Mouse (Mus musculus) megakaryocyte, embryonic 14.5 days (primary cell): Measurements from ENCODE around the gene Tbx3. TPM values are rescaled to one million over a fixed set of nuclear protein-coding genes. Genes with fewer than 3 reads are reported as not detected.

Source experiments
- H3K27me3 ChIP-seq: replicated peaks from 2 replicates; pipeline ENCODE3; 2012; ENCODE audit warnings: inconsistent platforms
- H3K36me3 ChIP-seq: replicated peaks from 2 replicates; pipeline ENCODE3; 2012; ENCODE audit warnings: low read length, inconsistent platforms, mixed read lengths
- H3K4me1 ChIP-seq: 2 replicates; pipeline ENCODE4 v1.6.1; 2012; ENCODE audit warnings: inconsistent platforms
- H3K4me3 ChIP-seq: replicated peaks from 2 replicates; pipeline ENCODE3; 2012; ENCODE audit warnings: moderate library complexity, mild to moderate bottlenecking, inconsistent platforms
- H3K9me3 ChIP-seq: 2 replicates; pipeline ENCODE4 v1.6.1; 2012; ENCODE audit warnings: inconsistent platforms
- FLI1 ChIP-seq: IDR thresholded peaks from 2 replicates; pipeline ENCODE4 v1.6.1; 2012; ENCODE audit warnings: low read length, inconsistent platforms, mixed read lengths
- GATA1 ChIP-seq: IDR thresholded peaks from 3 replicates; pipeline ENCODE4 v1.6.1; 2012; ENCODE audit warnings: mixed read lengths, low read length, inconsistent platforms, borderline replicate concordance
- polyA plus RNA-seq: library from polyadenylated mRNA; stranded (reverse); fragments of >175 nt; gene quantifications from 2 replicates; pipeline ENCODE4 v1.2.3, GENCODE M21; 2012; ENCODE audit warnings: low replicate concordance; ENCODE audit not compliant: insufficient read depth

Gene Tbx3
- polyA plus RNA-seq, 1 experiment: not detected

GRCm38 (mm10) chr5:119660526-119661410 is 9.7 kb upstream of the Tbx3 start:
- Histone ChIP-seq H3K4me1 (no peaks in the 10 kb centered on the region), H3K27me3 (peaks cover 96% of the 10 kb centered on the region), H3K36me3 (no peaks in the 10 kb centered on the region), H3K9me3 (no peaks in the 10 kb centered on the region; the same call in 1 of the 2 replicates), H3K4me3 (no peak overlapping the region)
- TF ChIP-seq FLI1 (no peak), GATA1 (no peak)

GRCm38 (mm10) chr5:119661474-119661873 is 9.0 kb upstream of the Tbx3 start:
- H3K36me3 ChIP-seq: no peaks in the 10 kb centered on the region
- peaks cover 96% of the 10 kb centered on the region for H3K27me3 ChIP-seq
- H3K4me3 ChIP-seq: no peak overlapping the region
- no peaks in the 10 kb centered on the region for H3K4me1 ChIP-seq
- no peaks in the 10 kb centered on the region; the same call in 1 of the 2 replicates for H3K9me3 ChIP-seq
- TF ChIP-seq FLI1 (no peak), GATA1 (no peak)

GRCm38 (mm10) chr5:119662326-119662725 is 8.1 kb upstream of the Tbx3 start:
- Histone ChIP-seq H3K27me3 (peaks cover 96% of the 10 kb centered on the region), H3K4me1 (no peaks in the 10 kb centered on the region), H3K4me3 (no peak overlapping the region), H3K9me3 (no peaks in the 10 kb centered on the region; the same call in 1 of the 2 replicates), H3K36me3 (no peaks in the 10 kb centered on the region)
- TF ChIP-seq FLI1: no peak
- no peak for TF ChIP-seq GATA1

GRCm38 (mm10) chr5:119662731-119663130 is 7.7 kb upstream of the Tbx3 start:
- Histone ChIP-seq H3K4me3 (no peak overlapping the region), H3K36me3 (no peaks in the 10 kb centered on the region), H3K4me1 (no peaks in the 10 kb centered on the region), H3K9me3 (no peaks in the 10 kb centered on the region; the same call in 1 of the 2 replicates), H3K27me3 (peaks cover 96% of the 10 kb centered on the region)
- no peak for TF ChIP-seq GATA1
- no peak for TF ChIP-seq FLI1

- no peaks in the 10 kb centered on the region; the same call in 1 of the 2 replicates for H3K9me3 ChIP-seq
- H3K4me1 ChIP-seq: no peaks in the 10 kb centered on the region
- H3K27me3 ChIP-seq: peaks cover 96% of the 10 kb centered on the region
- no peak overlapping the region for H3K4me3 ChIP-seq
- TF ChIP-seq GATA1: no peak
- no peak for TF ChIP-seq FLI1
- H3K36me3 ChIP-seq: no peaks in the 10 kb centered on the region
Observed at GRCm38 (mm10) chr5:119663241-119663640, 7.2 kb upstream of the Tbx3 start.

- Histone ChIP-seq H3K27me3 (peaks cover 96% of the 10 kb centered on the region), H3K4me1 (no peaks in the 10 kb centered on the region), H3K9me3 (no peaks in the 10 kb centered on the region; the same call in 1 of the 2 replicates), H3K4me3 (no peak overlapping the region), H3K36me3 (no peaks in the 10 kb centered on the region)
- TF ChIP-seq FLI1: no peak
- TF ChIP-seq GATA1: no peak
Observed at GRCm38 (mm10) chr5:119663747-119664146, 6.7 kb upstream of the Tbx3 start.

GRCm38 (mm10) chr5:119665739-119666138 is 4.7 kb upstream of the Tbx3 start:
- Histone ChIP-seq H3K9me3 (no peaks in the 10 kb centered on the region; the same call in 1 of the 2 replicates), H3K27me3 (peaks cover 97% of the 10 kb centered on the region), H3K4me1 (peaks cover 13% of the 10 kb centered on the region), H3K4me3 (no peak overlapping the region), H3K36me3 (no peaks in the 10 kb centered on the region)
- no peak for TF ChIP-seq FLI1
- TF ChIP-seq GATA1: no peak

- H3K9me3 ChIP-seq: no peaks in the 10 kb centered on the region
- H3K27me3 ChIP-seq: peaks cover 98% of the 10 kb centered on the region
- H3K36me3 ChIP-seq: no peaks in the 10 kb centered on the region
- H3K4me1 ChIP-seq: peaks cover 29% of the 10 kb centered on the region
- TF ChIP-seq GATA1 (no peak), FLI1 (no peak)
- no peak overlapping the region for H3K4me3 ChIP-seq
Observed at GRCm38 (mm10) chr5:119667356-119667940, 3.0 kb upstream of the Tbx3 start.

GRCm38 (mm10) chr5:119668191-119668912 is 2.1 kb upstream of the Tbx3 start:
- peaks cover 29% of the 10 kb centered on the region for H3K4me1 ChIP-seq
- no peaks in the 10 kb centered on the region for H3K36me3 ChIP-seq
- H3K9me3 ChIP-seq: no peaks in the 10 kb centered on the region
- TF ChIP-seq FLI1: no peak
- TF ChIP-seq GATA1: no peak
- H3K27me3 ChIP-seq: peaks cover 98% of the 10 kb centered on the region
- no peak overlapping the region for H3K4me3 ChIP-seq

- no peaks in the 10 kb centered on the region for H3K9me3 ChIP-seq
- peaks cover 29% of the 10 kb centered on the region for H3K4me1 ChIP-seq
- H3K4me3 ChIP-seq: no peak overlapping the region
- H3K36me3 ChIP-seq: no peaks in the 10 kb centered on the region
- TF ChIP-seq FLI1: no peak
- TF ChIP-seq GATA1: no peak
- peaks cover 97% of the 10 kb centered on the region for H3K27me3 ChIP-seq
Observed at GRCm38 (mm10) chr5:119668913-119669411, 1.5 kb upstream of the Tbx3 start.
